Mouse (Mus musculus) hindbrain, embryonic 11.5 days (tissue): ENCODE data around the gene Gm6993. TPM values are rescaled to one million over a fixed set of nuclear protein-coding genes. Genes with fewer than 3 reads are reported as not detected.

Source experiments
- ATAC-seq: fragments of 200-750 bp; cut with Nextera tagmentation; 2 replicates; pipeline ENCODE4 v1.8.0; 2017; ENCODE audit warnings: mild to moderate bottlenecking, moderate TSS enrichment, moderate library complexity; ENCODE audit not compliant: low FRiP score
- DNase-seq: peaks from one replicate; pipeline ENCODE4 v3.0.0-alpha.2; 2015; ENCODE audit warnings: low spot score
- H3K27ac ChIP-seq: fragments of 300-500 bp; sonication (generic); 2 replicates; pipeline ENCODE4 v1.5.1; 2014; ENCODE audit warnings: mild to moderate bottlenecking, low read depth, low read length
- H3K27me3 ChIP-seq: fragments of 300-500 bp; sonication (generic); 2 replicates; pipeline ENCODE4 v1.6.1; 2014; ENCODE audit warnings: mild to moderate bottlenecking, low read length, moderate library complexity, mixed read lengths; ENCODE audit not compliant: control insufficient read depth, insufficient read depth
- H3K36me3 ChIP-seq: fragments of 300-500 bp; sonication (generic); 2 replicates; pipeline ENCODE4 v1.6.1; 2014; ENCODE audit warnings: mild to moderate bottlenecking, low read length, moderate library complexity, mixed read lengths; ENCODE audit not compliant: control insufficient read depth, insufficient read depth
- H3K4me1 ChIP-seq: fragments of 300-500 bp; sonication (generic); replicated peaks from 2 replicates; pipeline ENCODE4 v1.6.1; 2014; ENCODE audit warnings: low read length, mixed read lengths; ENCODE audit not compliant: control insufficient read depth, insufficient read depth
- H3K4me2 ChIP-seq: fragments of 300-500 bp; sonication (generic); replicated peaks from 2 replicates; pipeline ENCODE4 v1.6.1; 2014; ENCODE audit warnings: mild to moderate bottlenecking, low read depth, low read length
- H3K4me3 ChIP-seq: fragments of 300-500 bp; sonication (generic); 2 replicates; pipeline ENCODE4 v1.5.1; 2014; ENCODE audit warnings: low read depth, low read length
- H3K9ac ChIP-seq: fragments of 300-500 bp; sonication (generic); 2 replicates; pipeline ENCODE4 v1.6.1; 2014; ENCODE audit warnings: low read depth, low read length
- H3K9me3 ChIP-seq: fragments of 300-500 bp; sonication (generic); 2 replicates; pipeline ENCODE4 v1.6.1; 2016; ENCODE audit warnings: low read length; ENCODE audit not compliant: control insufficient read depth
- WGBS: fragments of 180-500 bp; shearing (Covaris S2); extraction: QIAGEN DNeasy Blood & Tissue Kit; methylation state at CpG from one replicate; pipeline ENCODE4 v1.1.7; 2014; 5-methylcytosine and 5-hydroxymethylcytosine counted together
- polyA plus RNA-seq: library from polyadenylated mRNA; unstranded; fragments of >200 nt; fragmentation: Nextera tagmentation; extraction: Ambion mirVana; gene quantifications from 2 replicates; pipeline ENCODE4 v1.2.1, GENCODE M21; 2014

Gm6993 gene
- polyA plus RNA-seq, 1 experiment from 2014 or later: not detected

GRCm38 (mm10) chr12:31283131-31283530 lies 42.6 kb downstream of the Gm6993 start:
- DNase-seq: no peak
- Histone ChIP-seq H3K36me3 (no peaks in the 10 kb centered on the region), H3K4me3 (no peak overlapping the region), H3K27me3 (no peaks in the 10 kb centered on the region), H3K9ac (no peak overlapping the region), H3K9me3 (no peaks in the 10 kb centered on the region), H3K4me2 (no peak overlapping the region), H3K4me1 (no peaks in the 10 kb centered on the region), H3K27ac (no peak overlapping the region)
- WGBS: 92% methylated on average over 4 of the region's 4 CpGs
- no peak for ATAC-seq

DNA sequence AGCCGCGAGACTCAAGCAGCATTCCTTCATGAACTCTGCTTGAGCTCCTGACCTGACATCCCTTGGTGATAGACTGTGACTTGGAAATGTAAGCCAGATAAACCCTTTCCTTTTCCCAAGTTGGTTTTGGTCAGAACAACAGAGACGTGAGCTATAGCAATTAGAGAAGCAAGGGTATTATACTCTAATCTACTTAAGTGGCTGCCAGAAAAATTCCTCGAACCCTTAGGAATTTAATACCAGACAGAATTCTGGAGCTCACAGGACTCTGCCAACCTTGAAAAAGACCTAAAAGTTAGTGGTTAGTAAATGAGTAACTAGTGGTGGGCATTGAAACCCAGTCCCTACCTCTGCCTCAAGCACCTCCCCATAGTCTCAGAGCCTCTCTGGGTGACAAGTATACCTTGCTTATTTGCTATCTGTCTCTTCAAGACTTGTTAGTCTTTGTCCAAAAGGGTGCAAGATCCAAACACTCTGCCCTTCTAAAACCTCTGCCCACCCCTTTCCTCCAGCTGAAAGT lies 43.1 kb downstream of the Gm6993 start:
- no peaks in the 10 kb centered on the region for H3K4me1 ChIP-seq
- H3K9ac ChIP-seq: no peak overlapping the region
- H3K4me3 ChIP-seq: no peak overlapping the region
- H3K27me3 ChIP-seq: no peaks in the 10 kb centered on the region
- ATAC-seq: no peak
- H3K27ac ChIP-seq: no peak overlapping the region
- H3K9me3 ChIP-seq: no peaks in the 10 kb centered on the region
- 81% methylated on average over 4 of the region's 4 CpGs for WGBS
- no peak for DNase-seq
- H3K36me3 ChIP-seq: no peaks in the 10 kb centered on the region
- H3K4me2 ChIP-seq: no peak overlapping the region

DNA sequence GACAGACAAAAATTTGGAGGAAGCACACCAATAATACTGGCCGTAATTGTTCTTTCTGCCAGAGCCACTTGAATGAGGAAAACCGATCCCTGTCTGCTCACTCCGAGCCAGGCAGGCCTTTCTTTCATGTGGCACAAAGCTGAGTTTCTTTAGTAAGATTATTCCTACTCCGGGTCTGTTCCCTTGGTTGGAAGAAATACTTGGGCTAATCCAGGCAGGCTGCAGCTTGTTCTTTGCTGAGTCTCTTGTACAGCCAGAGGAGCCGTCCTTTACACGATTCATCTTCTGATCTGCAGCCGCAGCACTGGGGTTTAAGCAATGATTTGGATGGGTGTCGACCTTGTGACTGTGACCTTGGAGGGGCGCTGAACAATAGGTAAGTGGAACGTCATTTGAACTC lies 48.5 kb downstream of the Gm6993 start:
- Histone ChIP-seq H3K27me3 (no peaks in the 10 kb centered on the region), H3K9me3 (no peaks in the 10 kb centered on the region), H3K4me2 (no peak overlapping the region), H3K9ac (no peak overlapping the region), H3K4me1 (no peaks in the 10 kb centered on the region), H3K36me3 (no peaks in the 10 kb centered on the region), H3K4me3 (no peak overlapping the region), H3K27ac (no peak overlapping the region)
- ATAC-seq: no peak
- WGBS: 84% methylated on average over 10 of the region's 10 CpGs
- no peak for DNase-seq

Other genes with a start within 250 kb of the Gm6993 start
- 0.08 and 0.17 TPM in 2 replicates for gene Fam110c, start 166.9 kb upstream of the Gm6993 start, polyA plus RNA-seq
- 21.2 and 21.7 TPM in 2 replicates for gene Lamb1, start 24.5 kb downstream of the Gm6993 start, polyA plus RNA-seq
- 165 and 170 TPM in 2 replicates for gene Dld, start 110.7 kb downstream of the Gm6993 start, polyA plus RNA-seq
- 0.09 TPM in 1 of 2 replicates, not detected in the other for gene Slc26a3, start 150.1 kb downstream of the Gm6993 start, polyA plus RNA-seq